Mouse (Mus musculus) stomach, embryonic 16.5 days (tissue): ENCODE data around the gene Plekha7. TPM values are rescaled to one million over a fixed set of nuclear protein-coding genes. Genes with fewer than 3 reads are reported as not detected.

ENCODE experiments used
- ATAC-seq: fragments of 200-750 bp; cut with Nextera tagmentation; 2 replicates; pipeline ENCODE4 v1.8.0; 2017; ENCODE audit warnings: moderate number of reproducible peaks, moderate TSS enrichment; ENCODE audit not compliant: insufficient read depth, low FRiP score
- H3K27ac ChIP-seq: fragments of 300-500 bp; sonication (generic); 2 replicates; pipeline ENCODE4 v1.5.1; 2014; ENCODE audit warnings: low read length
- H3K27me3 ChIP-seq: fragments of 300-500 bp; sonication (generic); 2 replicates; pipeline ENCODE4 v1.6.1; 2014; ENCODE audit warnings: low read length, control low read depth, mixed read lengths; ENCODE audit not compliant: control insufficient read depth, insufficient read depth
- H3K36me3 ChIP-seq: fragments of 300-500 bp; sonication (generic); 2 replicates; pipeline ENCODE4 v1.6.1; 2014; ENCODE audit warnings: low read length; ENCODE audit not compliant: control insufficient read depth, insufficient read depth
- H3K4me1 ChIP-seq: fragments of 300-500 bp; sonication (generic); 2 replicates; pipeline ENCODE4 v1.6.1; 2014; ENCODE audit warnings: low read length, control low read depth, mixed read lengths; ENCODE audit not compliant: control insufficient read depth, insufficient read depth
- H3K4me2 ChIP-seq: fragments of 300-500 bp; sonication (generic); 2 replicates; pipeline ENCODE4 v1.6.1; 2014; ENCODE audit warnings: low read depth, low read length, mixed read lengths
- H3K4me3 ChIP-seq: fragments of 300-500 bp; sonication (generic); replicated peaks from 2 replicates; pipeline ENCODE4 v1.5.1; 2014; ENCODE audit warnings: mild to moderate bottlenecking, low read length
- H3K9ac ChIP-seq: fragments of 300-500 bp; sonication (generic); 2 replicates; pipeline ENCODE4 v1.6.1; 2014; ENCODE audit warnings: low read length
- H3K9me3 ChIP-seq: fragments of 300-500 bp; sonication (generic); replicated peaks from 2 replicates; pipeline ENCODE4 v1.6.1; 2016; ENCODE audit warnings: low read length, control low read depth; ENCODE audit not compliant: control insufficient read depth
- WGBS: fragments of 180-500 bp; shearing (Covaris S2); extraction: QIAGEN DNeasy Blood & Tissue Kit; methylation state at CpG from one replicate; pipeline ENCODE4 v1.1.7; 2014; 5-methylcytosine and 5-hydroxymethylcytosine counted together
- polyA plus RNA-seq: library from polyadenylated mRNA; unstranded; fragments of >200 nt; fragmentation: Nextera tagmentation; extraction: Ambion mirVana; gene quantifications from 2 replicates; pipeline ENCODE4 v1.2.1, GENCODE M21; 2015

Gene Plekha7
- polyA plus RNA-seq, 1 experiment from 2014 or later, result 19.9 TPM

DNA sequence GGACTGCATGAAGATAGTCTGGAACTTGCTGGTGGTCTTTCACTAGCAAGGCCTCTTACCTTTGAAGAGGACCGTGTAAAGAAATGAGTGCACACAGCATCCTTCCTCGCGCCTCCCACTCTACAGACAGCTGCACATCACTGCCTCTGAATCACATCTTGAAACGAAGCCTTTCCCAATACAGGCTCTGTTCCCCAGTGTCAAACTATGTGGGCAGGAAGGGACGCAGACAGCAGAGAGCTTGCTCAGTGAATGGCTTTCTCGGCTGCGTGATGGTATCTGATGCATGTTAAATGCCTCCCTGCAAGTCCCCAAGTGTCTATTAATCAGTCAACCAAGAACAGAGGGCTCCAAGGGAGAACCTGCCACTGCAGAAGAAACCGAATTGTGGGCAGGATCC is 99.3 kb downstream of the Plekha7 start:
- Histone ChIP-seq H3K4me3 (no peak overlapping the region), H3K4me1 (0 out of 2 replicates have a peak, but pooled peaks cover 3% of the 10 kb centered on the region), H3K9ac (no peak overlapping the region), H3K27ac (no peak overlapping the region), H3K9me3 (no peaks in the 10 kb centered on the region), H3K27me3 (no peaks in the 10 kb centered on the region), H3K36me3 (no peaks in the 10 kb centered on the region), H3K4me2 (no peak overlapping the region)
- ATAC-seq, result no peak
- 65% methylated on average over 8 of the region's 8 CpGs for WGBS

DNA sequence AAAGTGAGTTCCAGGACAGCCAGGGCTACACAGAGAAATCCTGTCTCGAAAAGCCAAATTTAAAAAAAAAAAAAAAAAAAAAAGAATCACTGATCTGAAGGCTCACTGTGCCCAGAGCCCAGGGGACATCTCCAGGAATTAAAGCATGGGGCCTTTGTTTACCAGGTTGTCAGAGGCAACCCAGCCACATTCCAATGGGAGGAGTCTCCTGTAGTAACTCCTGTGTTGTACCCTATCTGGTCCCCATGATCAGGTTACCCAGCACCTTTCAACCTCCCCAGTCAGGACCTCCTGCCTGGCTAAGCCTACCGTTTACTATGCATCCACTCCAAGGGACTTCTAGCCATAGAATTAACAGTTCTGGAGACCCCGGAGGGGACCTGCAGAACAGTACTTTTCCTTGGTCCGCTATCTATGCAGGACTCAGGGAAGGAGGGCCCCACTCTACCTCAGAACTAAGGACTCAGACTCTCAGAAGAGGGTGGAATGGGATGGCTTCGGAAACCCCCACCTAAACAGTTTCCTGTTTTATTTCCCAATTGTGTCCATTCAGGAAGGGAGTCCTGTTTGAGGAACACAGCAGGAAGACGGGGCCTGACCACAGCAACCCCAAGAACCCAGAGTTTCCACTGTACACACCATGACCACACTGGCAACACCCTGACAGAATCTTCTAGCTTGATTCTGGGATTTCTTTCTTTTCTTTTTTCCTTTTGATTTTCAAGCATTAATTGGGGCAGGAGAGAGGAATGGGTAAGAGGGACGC is 101.2 kb downstream of the Plekha7 start:
- Histone ChIP-seq H3K9ac (no peak overlapping the region), H3K27ac (no peak overlapping the region), H3K4me2 (no peak overlapping the region), H3K4me1 (0 out of 2 replicates have a peak, but pooled peaks cover 11% of the 10 kb centered on the region), H3K27me3 (no peaks in the 10 kb centered on the region), H3K36me3 (no peaks in the 10 kb centered on the region), H3K9me3 (no peaks in the 10 kb centered on the region), H3K4me3 (no peak overlapping the region)
- WGBS, result 54% methylated on average over 7 of the region's 7 CpGs
- no peak for ATAC-seq

DNA sequence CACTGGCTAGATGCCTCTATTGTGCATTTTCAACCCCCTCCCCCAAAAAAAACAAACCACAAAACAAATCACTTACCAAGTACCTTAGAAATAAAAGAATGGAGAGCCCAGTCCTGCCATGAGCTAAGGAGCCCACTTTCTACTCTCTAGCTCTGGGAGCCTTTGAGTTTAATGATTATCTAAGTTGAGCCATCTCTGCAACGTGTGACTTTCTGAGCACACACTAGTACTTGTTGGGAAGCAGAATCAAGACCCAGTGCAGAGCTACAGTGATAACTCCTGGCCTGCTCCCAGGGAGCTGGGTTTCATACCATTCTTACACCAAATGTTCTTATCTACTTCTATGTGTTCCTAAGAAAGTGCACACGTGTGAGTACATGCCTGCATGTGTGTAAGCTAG is 102.7 kb downstream of the Plekha7 start:
- H3K9me3 ChIP-seq, result no peaks in the 10 kb centered on the region

DNA sequence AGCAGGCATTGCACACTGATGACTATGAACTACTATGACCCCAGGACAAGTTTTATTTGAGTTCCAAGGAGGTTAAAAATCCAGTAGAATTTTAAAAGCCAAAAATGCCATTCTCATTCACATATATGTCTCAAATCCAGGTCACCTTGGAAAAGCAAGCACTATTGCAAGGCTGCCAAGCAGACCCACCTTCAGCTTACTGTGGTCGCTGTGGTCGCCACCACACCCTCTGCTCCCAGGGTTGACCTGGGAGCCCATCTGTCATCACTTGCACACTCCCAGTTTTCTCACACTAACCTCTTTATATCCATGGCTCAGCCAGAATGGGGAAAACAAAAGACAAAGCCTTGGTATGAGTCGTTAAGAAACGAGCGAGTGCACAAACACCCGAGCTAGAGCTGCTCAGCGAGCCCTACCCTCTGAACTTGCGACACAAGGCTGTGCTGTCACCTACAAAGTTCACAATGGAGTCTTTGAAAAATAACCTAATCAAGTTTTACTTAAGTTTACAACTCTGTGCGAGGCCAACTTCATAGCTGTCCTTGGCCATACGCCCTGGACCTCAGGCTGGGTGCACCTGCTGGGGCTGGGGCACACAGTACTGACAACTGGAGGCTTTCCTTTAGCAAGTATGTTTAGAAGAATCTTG is 106.0 kb downstream of the Plekha7 start:
- no peak overlapping the region for H3K9ac ChIP-seq
- H3K4me3 ChIP-seq, result no peak overlapping the region
- H3K27ac ChIP-seq, result peak overlapping the region; percentile 64
- H3K27me3 ChIP-seq, result no peaks in the 10 kb centered on the region
- no peak overlapping the region for H3K4me2 ChIP-seq
- H3K4me1 ChIP-seq, result peaks cover 21% of the 10 kb centered on the region
- ATAC-seq, result peak; percentile 50
- no peaks in the 10 kb centered on the region for H3K36me3 ChIP-seq
- no peaks in the 10 kb centered on the region for H3K9me3 ChIP-seq
- 51% methylated on average over 10 of the region's 10 CpGs for WGBS

More for the DNA sequence above, 102.7 kb downstream of the Plekha7 start:
- Histone ChIP-seq H3K9ac (no peak overlapping the region), H3K4me3 (no peak overlapping the region), H3K36me3 (no peaks in the 10 kb centered on the region), H3K4me2 (no peak overlapping the region), H3K4me1 (0 out of 2 replicates have a peak, but pooled peaks cover 10% of the 10 kb centered on the region), H3K27me3 (no peaks in the 10 kb centered on the region), H3K27ac (no peak overlapping the region)
- ATAC-seq, result no peak
- 54% methylated on average over 2 of the region's 2 CpGs for WGBS

DNA sequence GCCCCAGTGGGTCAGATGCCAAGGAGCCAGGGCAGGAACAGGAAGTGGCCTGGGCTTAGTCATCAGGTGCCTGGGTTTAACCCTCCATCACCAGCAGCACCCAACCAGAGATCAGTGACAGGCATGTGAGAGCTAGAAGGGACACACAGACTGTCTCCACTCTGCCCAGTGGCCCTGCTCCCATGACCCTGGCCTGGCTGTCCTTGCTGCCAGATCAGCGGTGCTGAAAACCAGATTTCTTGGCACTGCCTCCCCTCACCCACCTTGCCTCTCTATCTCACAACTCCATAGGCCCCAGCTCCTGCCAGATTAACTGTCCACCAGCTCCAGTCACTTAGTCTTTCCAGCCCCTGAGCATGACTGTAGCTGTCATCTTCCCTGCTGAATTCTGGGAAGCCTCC is 107.2 kb downstream of the Plekha7 start:
- Histone ChIP-seq H3K4me2 (no peak overlapping the region), H3K27ac (no peak overlapping the region), H3K4me1 (peaks cover 21% of the 10 kb centered on the region), H3K9me3 (no peaks in the 10 kb centered on the region), H3K4me3 (no peak overlapping the region), H3K9ac (no peak overlapping the region), H3K27me3 (no peaks in the 10 kb centered on the region), H3K36me3 (no peaks in the 10 kb centered on the region)
- WGBS, result 80% methylated on average over 1 of the region's 1 CpGs
- no peak for ATAC-seq

DNA sequence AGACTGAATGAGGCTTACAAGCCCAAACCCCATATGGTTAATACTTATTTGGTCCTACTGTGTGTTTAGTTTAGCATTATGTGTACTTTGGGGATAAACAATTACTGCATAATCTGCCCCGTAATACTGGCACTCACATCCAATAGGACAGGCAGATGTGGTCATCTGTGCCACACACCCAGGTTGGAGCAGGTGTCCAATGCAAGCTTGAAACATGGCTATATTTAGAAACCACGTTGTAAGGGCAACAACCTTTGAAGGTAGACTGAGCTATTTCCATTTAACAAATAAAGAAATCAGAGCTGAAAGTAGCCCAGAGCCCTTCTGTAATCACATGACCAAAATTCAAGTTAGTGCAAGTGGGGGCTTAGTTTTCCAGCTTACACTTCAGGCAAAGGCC is 107.6 kb downstream of the Plekha7 start:
- H3K4me2 ChIP-seq, result no peak overlapping the region
- H3K36me3 ChIP-seq, result no peaks in the 10 kb centered on the region
- ATAC-seq, result no peak

DNA sequence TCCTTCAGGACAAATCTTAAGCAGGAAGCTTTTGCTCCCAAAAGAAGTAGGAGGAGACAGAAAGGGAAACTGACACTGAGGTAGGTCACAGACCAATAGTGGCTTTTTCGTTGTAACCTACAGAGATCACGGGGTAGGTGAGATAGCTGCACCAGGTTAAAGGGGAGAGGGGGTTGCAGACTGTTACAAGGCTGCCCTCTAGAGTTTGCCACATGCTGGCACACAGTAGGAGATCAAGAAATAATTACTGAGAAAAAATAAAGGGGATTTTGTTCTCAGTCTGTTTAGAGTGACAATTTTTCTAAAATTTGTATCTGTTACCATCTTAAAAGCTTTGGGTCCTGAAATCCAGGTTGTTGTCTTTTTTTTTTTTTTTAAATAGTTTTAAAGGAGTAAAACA is 109.3 kb downstream of the Plekha7 start:
- Histone ChIP-seq H3K9ac (no peak overlapping the region), H3K27ac (peak overlapping the region; percentile 82), H3K9me3 (no peaks in the 10 kb centered on the region), H3K4me3 (no peak overlapping the region), H3K27me3 (no peaks in the 10 kb centered on the region), H3K4me1 (peaks cover 21% of the 10 kb centered on the region), H3K36me3 (no peaks in the 10 kb centered on the region), H3K4me2 (no peak overlapping the region)
- WGBS, result 40% methylated on average over 2 of the region's 2 CpGs
- ATAC-seq, result no peak

More for the DNA sequence above, 107.6 kb downstream of the Plekha7 start:
- Histone ChIP-seq H3K9ac (no peak overlapping the region), H3K27me3 (no peaks in the 10 kb centered on the region), H3K4me3 (no peak overlapping the region), H3K4me1 (peaks cover 21% of the 10 kb centered on the region), H3K27ac (no peak overlapping the region), H3K9me3 (no peaks in the 10 kb centered on the region)
- WGBS, result 70% methylated on average over 2 of the region's 2 CpGs

DNA sequence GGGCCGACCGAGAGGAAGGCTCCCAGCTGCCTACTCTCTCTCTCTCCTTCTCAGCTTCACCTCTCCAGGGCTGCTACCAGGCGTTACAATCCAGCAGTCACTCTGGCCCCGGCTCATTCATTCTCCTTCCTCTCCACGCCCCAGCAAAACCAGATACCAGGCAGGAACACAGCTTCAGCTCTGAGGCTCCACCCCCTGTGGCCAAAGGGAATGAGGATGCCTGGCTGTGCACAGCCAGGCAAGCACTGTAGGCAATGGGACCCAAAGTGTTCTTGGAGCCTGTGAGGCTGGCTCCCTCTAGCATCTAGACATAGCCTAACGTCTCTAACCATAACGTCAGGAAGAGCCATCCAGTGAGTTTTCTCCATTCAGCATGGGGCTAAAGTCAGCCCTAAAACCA is 109.8 kb downstream of the Plekha7 start:
- ATAC-seq, result peak; percentile 73
- Histone ChIP-seq H3K36me3 (no peaks in the 10 kb centered on the region), H3K4me3 (peak overlapping the region; percentile 34), H3K27me3 (no peaks in the 10 kb centered on the region), H3K9me3 (no peaks in the 10 kb centered on the region), H3K4me1 (peaks cover 22% of the 10 kb centered on the region), H3K27ac (peak overlapping the region; percentile 82), H3K4me2 (peak overlapping the region; percentile 40), H3K9ac (peak overlapping the region; percentile 55; the same call in 1 of the 2 replicates)
- WGBS, result 11% methylated on average over 7 of the region's 7 CpGs

DNA sequence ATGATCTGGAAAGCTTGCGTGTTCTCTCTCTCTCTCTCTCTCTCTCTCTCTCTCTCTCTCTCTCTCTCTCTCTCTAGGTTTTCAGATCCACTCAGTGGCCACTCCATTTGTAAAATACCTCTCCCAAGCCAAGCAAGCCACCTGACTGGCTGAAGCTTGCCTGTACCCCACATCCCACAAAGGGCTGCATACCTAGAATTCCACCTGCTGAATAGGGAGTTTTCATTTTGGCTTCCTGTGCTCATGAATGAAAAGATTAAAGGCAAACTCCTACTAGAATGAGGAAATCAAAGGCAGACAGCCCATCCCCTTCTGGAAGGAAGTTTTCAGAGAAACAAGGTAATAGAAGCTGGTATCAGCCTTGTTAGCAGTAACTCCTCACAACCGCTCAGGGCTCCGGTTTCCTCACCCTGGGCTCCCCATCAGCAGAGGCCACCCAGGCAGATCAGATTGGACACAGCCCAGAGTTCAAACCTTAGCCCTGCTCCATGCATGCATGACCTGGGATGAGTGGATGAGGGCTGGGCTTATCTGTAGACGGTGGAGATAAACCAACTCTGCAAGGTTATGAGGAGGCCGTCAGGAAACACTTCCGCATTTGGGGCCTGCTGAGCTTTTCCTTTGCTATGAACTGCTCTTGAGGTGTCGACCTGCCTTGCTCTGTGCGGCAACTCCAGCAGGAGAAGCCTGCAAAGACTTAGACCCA is 111.0 kb downstream of the Plekha7 start:
- Histone ChIP-seq H3K27me3 (no peaks in the 10 kb centered on the region), H3K9me3 (no peaks in the 10 kb centered on the region), H3K4me1 (peaks cover 14% of the 10 kb centered on the region), H3K4me2 (peak overlapping the region; percentile 40), H3K4me3 (peak overlapping the region; percentile 34), H3K9ac (peak overlapping the region; percentile 48; the same call in 1 of the 2 replicates), H3K36me3 (no peaks in the 10 kb centered on the region), H3K27ac (peak overlapping the region; percentile 82)
- ATAC-seq, result no peak
- 43% methylated on average over 8 of the region's 8 CpGs for WGBS
